18 mouse cellular contexts compared by ENCODE assay signal in genomic region chrX:7664791-7665190, GRCm38 (mm10). TPM values are rescaled to one million over a fixed set of nuclear protein-coding genes. Genes with fewer than 3 reads are reported as not detected.
DNase-seq lines count a peak whose midpoint lies in the region; ATAC-seq lines count a peak whose summit lies in the region.
"Had no signal": no experiment of that assay in that cellular context is flagged by ENCODE, and none has a peak within 500 bp of the region (broad histone marks: within the 10 kb centered on the region; RNA-seq: fewer than 3 reads in every experiment).

No protein-coding gene starts in this region.

- no peak for DNase-seq in forebrain, embryonic 10.5 days (ENCODE audit: extremely low spot score, low spot score)
- DNase-seq in cerebellum, adult 11-12 months: peak; percentile 90
- peak; percentile 48 to 66 for DNase-seq in heart, postnatal 10 days
- DNase-seq in T-cell, adult 2 months (ENCODE audit: low spot score): no peak
- DNase-seq in thymus, postnatal 10 days (ENCODE audit: low spot score in 2 of 2): no peak
- DNase-seq: embryo, embryonic 11 days; kidney, adult 2 months; retina, postnatal 1 day; thymus, postnatal 36 days had no signal

- no peaks in the 10 kb centered on the region for H3K4me1 ChIP-seq in forebrain, embryonic 16.5 days (replicated peaks; ENCODE audit: control insufficient read depth, insufficient read depth, low read length)
- no peaks in the 10 kb centered on the region for H3K4me1 ChIP-seq in forebrain, embryonic 10.5 days
- H3K4me1 ChIP-seq in hindbrain, embryonic 16.5 days (ENCODE audit: control insufficient read depth, insufficient read depth, low read depth, low read length): no peaks in the 10 kb centered on the region
- no peaks in the 10 kb centered on the region for H3K4me1 ChIP-seq in hindbrain, embryonic 12.5 days
- H3K4me1 ChIP-seq: neural tube, embryonic 15.5 days; stomach, embryonic 15.5 days had no signal

- no peak overlapping the region for H3K27ac ChIP-seq in forebrain, embryonic 16.5 days (ENCODE audit: low read length)
- no peak overlapping the region for H3K27ac ChIP-seq in forebrain, embryonic 10.5 days
- no peak overlapping the region for H3K27ac ChIP-seq in hindbrain, embryonic 16.5 days (ENCODE audit: low read depth, low read length)
- H3K27ac ChIP-seq in hindbrain, embryonic 12.5 days: no peak overlapping the region
- H3K27ac ChIP-seq: hindbrain, embryonic 14.5 days; layer of hippocampus, adult 2 months; liver, embryonic 12.5 days; neural tube, embryonic 15.5 days; stomach, embryonic 15.5 days had no signal

- H3K9me3 ChIP-seq in forebrain, embryonic 16.5 days (ENCODE audit: control insufficient read depth, low read length): no peaks in the 10 kb centered on the region
- 0 out of 2 replicates have a peak, but pooled peaks cover 6% of the 10 kb centered on the region for H3K9me3 ChIP-seq in forebrain, embryonic 10.5 days
- H3K9me3 ChIP-seq in hindbrain, embryonic 16.5 days (ENCODE audit: control insufficient read depth, low read length): no peaks in the 10 kb centered on the region
- no peaks in the 10 kb centered on the region for H3K9me3 ChIP-seq in hindbrain, embryonic 12.5 days (replicated peaks)
- H3K9me3 ChIP-seq: liver, embryonic 12.5 days; neural tube, embryonic 15.5 days; stomach, embryonic 15.5 days had no signal

- H3K4me2 ChIP-seq in forebrain, embryonic 16.5 days (ENCODE audit: low read length): no peak overlapping the region
- H3K4me2 ChIP-seq in hindbrain, embryonic 16.5 days (ENCODE audit: low read length): no peak overlapping the region
- H3K4me2 ChIP-seq in hindbrain, embryonic 12.5 days (replicated peaks): no peak overlapping the region
- H3K4me2 ChIP-seq: hindbrain, embryonic 14.5 days; liver, embryonic 12.5 days; neural tube, embryonic 15.5 days; stomach, embryonic 15.5 days had no signal

- ATAC-seq in forebrain, embryonic 16.5 days: 0 out of 2 replicates have a peak, but pooled peaks have one; percentile 31
- ATAC-seq in hindbrain, embryonic 16.5 days: peak; percentile 77
- ATAC-seq in hindbrain, embryonic 12.5 days (ENCODE audit: low FRiP score): no peak
- ATAC-seq: liver, embryonic 12.5 days; lung, postnatal 0 days had no signal

- no peak overlapping the region for H3K4me3 ChIP-seq in forebrain, embryonic 16.5 days (replicated peaks; ENCODE audit: low read length)
- H3K4me3 ChIP-seq in forebrain, embryonic 10.5 days: no peak overlapping the region
- no peak overlapping the region for H3K4me3 ChIP-seq in hindbrain, embryonic 16.5 days (ENCODE audit: low read length)
- no peak overlapping the region for H3K4me3 ChIP-seq in hindbrain, embryonic 12.5 days
- H3K4me3 ChIP-seq: layer of hippocampus, adult 2 months; liver, embryonic 12.5 days; neural tube, embryonic 15.5 days; stomach, embryonic 15.5 days had no signal

- intact Hi-C loops in heart, postnatal 10 days (cut with DNase I): no loop called here

- 85% methylated on average over 11 of the region's 11 CpGs for WGBS in forebrain, embryonic 16.5 days
- WGBS in forebrain, embryonic 10.5 days: 91% methylated on average over 11 of the region's 11 CpGs
- 76% methylated on average over 11 of the region's 11 CpGs for WGBS in hindbrain, embryonic 16.5 days
- WGBS in hindbrain, embryonic 12.5 days: 85% methylated on average over 11 of the region's 11 CpGs

- no peaks in the 10 kb centered on the region for H3K36me3 ChIP-seq in forebrain, embryonic 16.5 days (ENCODE audit: control insufficient read depth, insufficient read depth)
- peaks cover 18% of the 10 kb centered on the region for H3K36me3 ChIP-seq in forebrain, embryonic 10.5 days (replicated peaks)
- no peaks in the 10 kb centered on the region for H3K36me3 ChIP-seq in hindbrain, embryonic 16.5 days (ENCODE audit: control insufficient read depth, insufficient read depth, low read length)
- 0 out of 2 replicates have a peak, but pooled peaks cover 2% of the 10 kb centered on the region for H3K36me3 ChIP-seq in hindbrain, embryonic 12.5 days
- H3K36me3 ChIP-seq: neural tube, embryonic 15.5 days; stomach, embryonic 15.5 days had no signal

- H3K9ac ChIP-seq in forebrain, embryonic 16.5 days (replicated peaks; ENCODE audit: low read depth, low read length): no peak overlapping the region
- H3K9ac ChIP-seq in hindbrain, embryonic 16.5 days (ENCODE audit: low read depth, low read length): no peak overlapping the region
- no peak overlapping the region for H3K9ac ChIP-seq in hindbrain, embryonic 12.5 days
- H3K9ac ChIP-seq: hindbrain, embryonic 14.5 days; liver, embryonic 12.5 days; neural tube, embryonic 15.5 days; stomach, embryonic 15.5 days had no signal

- no peaks in the 10 kb centered on the region for H3K27me3 ChIP-seq in forebrain, embryonic 16.5 days (replicated peaks; ENCODE audit: control insufficient read depth, insufficient read depth, low read length)
- no peaks in the 10 kb centered on the region for H3K27me3 ChIP-seq in forebrain, embryonic 10.5 days (ENCODE audit: poor library complexity, severe bottlenecking)
- H3K27me3 ChIP-seq in hindbrain, embryonic 16.5 days (replicated peaks; ENCODE audit: control insufficient read depth, insufficient read depth, low read length): no peaks in the 10 kb centered on the region
- H3K27me3 ChIP-seq in hindbrain, embryonic 12.5 days: no peaks in the 10 kb centered on the region
- H3K27me3 ChIP-seq: liver, embryonic 12.5 days; neural tube, embryonic 15.5 days; stomach, embryonic 15.5 days had no signal

RNA-seq across cellular contexts. Expression of gene Plp2, which starts 6.4 kb away (rescaled TPM):
- polyA plus RNA-seq in forebrain, embryonic 16.5 days (2015; fragmentation: Nextera tagmentation; extraction: Ambion mirVana): 35.1 and 41.7 TPM in 2 replicates
- polyA plus RNA-seq in forebrain, embryonic 10.5 days (2016; fragmentation: Nextera tagmentation; extraction: Ambion mirVana): 49.7 and 50.4 TPM in 2 replicates
- 21.1 and 24.8 TPM in 2 replicates for polyA plus RNA-seq in hindbrain, embryonic 16.5 days (2015; fragmentation: Nextera tagmentation; extraction: Ambion mirVana)
- 39.3 and 44.7 TPM in 2 replicates for polyA plus RNA-seq in hindbrain, embryonic 12.5 days (2016; fragmentation: Nextera tagmentation; extraction: Ambion mirVana)
- 10 to 100 TPM; 84.8 to 88.4 TPM for total RNA-seq in heart, postnatal 10 days (2021)

RNA-seq across cellular contexts. Expression of gene Prickle3, which starts 7.7 kb away (rescaled TPM):
- 1.5 and 1.6 TPM in 2 replicates for polyA plus RNA-seq in forebrain, embryonic 16.5 days (2015; fragmentation: Nextera tagmentation; extraction: Ambion mirVana)
- polyA plus RNA-seq in forebrain, embryonic 10.5 days (2016; fragmentation: Nextera tagmentation; extraction: Ambion mirVana): 3.2 and 3.6 TPM in 2 replicates
- 1.7 and 2.2 TPM in 2 replicates for polyA plus RNA-seq in hindbrain, embryonic 16.5 days (2015; fragmentation: Nextera tagmentation; extraction: Ambion mirVana)
- 3.1 TPM in 2 replicates for polyA plus RNA-seq in hindbrain, embryonic 12.5 days (2016; fragmentation: Nextera tagmentation; extraction: Ambion mirVana)
- total RNA-seq in heart, postnatal 10 days (2021): 10 to 100 TPM; 19.4 to 21.7 TPM

RNA-seq across cellular contexts. Expression of gene Magix, which starts 16.3 kb away (rescaled TPM):
- polyA plus RNA-seq in forebrain, embryonic 16.5 days (2015; fragmentation: Nextera tagmentation; extraction: Ambion mirVana): 0.19 and 0.61 TPM in 2 replicates
- polyA plus RNA-seq in forebrain, embryonic 10.5 days (2016; fragmentation: Nextera tagmentation; extraction: Ambion mirVana): 0.10 TPM in 1 of 2 replicates, not detected in the other
- 0.25 and 0.45 TPM in 2 replicates for polyA plus RNA-seq in hindbrain, embryonic 16.5 days (2015; fragmentation: Nextera tagmentation; extraction: Ambion mirVana)
- 0.50 TPM in 1 of 2 replicates, not detected in the other for polyA plus RNA-seq in hindbrain, embryonic 12.5 days (2016; fragmentation: Nextera tagmentation; extraction: Ambion mirVana)
- 10 to 100 TPM; 10.8 to 13.9 TPM for total RNA-seq in heart, postnatal 10 days (2021)
- polyA plus RNA-seq: hindbrain, embryonic 14.5 days; neural tube, embryonic 15.5 days had no signal

RNA-seq across cellular contexts. Expression of gene Syp, which starts 26.5 kb away (rescaled TPM):
- 120 and 161 TPM in 2 replicates for polyA plus RNA-seq in forebrain, embryonic 16.5 days (2015; fragmentation: Nextera tagmentation; extraction: Ambion mirVana)
- 9.2 and 11.6 TPM in 2 replicates for polyA plus RNA-seq in forebrain, embryonic 10.5 days (2016; fragmentation: Nextera tagmentation; extraction: Ambion mirVana)
- polyA plus RNA-seq in hindbrain, embryonic 16.5 days (2015; fragmentation: Nextera tagmentation; extraction: Ambion mirVana): 249 and 292 TPM in 2 replicates
- 44.3 and 47.2 TPM in 2 replicates for polyA plus RNA-seq in hindbrain, embryonic 12.5 days (2016; fragmentation: Nextera tagmentation; extraction: Ambion mirVana)
- total RNA-seq in heart, postnatal 10 days (2021): 1 to 10 TPM in 1 of 2 experiments, under 1 TPM in 1; 0.57 to 1.9 TPM

RNA-seq across cellular contexts. Expression of gene Gpkow, which starts 32.1 kb away (rescaled TPM):
- polyA plus RNA-seq in forebrain, embryonic 16.5 days (2015; fragmentation: Nextera tagmentation; extraction: Ambion mirVana): 53.2 and 53.5 TPM in 2 replicates
- polyA plus RNA-seq in forebrain, embryonic 10.5 days (2016; fragmentation: Nextera tagmentation; extraction: Ambion mirVana): 44.4 and 46.1 TPM in 2 replicates
- 45.7 and 51.2 TPM in 2 replicates for polyA plus RNA-seq in hindbrain, embryonic 16.5 days (2015; fragmentation: Nextera tagmentation; extraction: Ambion mirVana)
- 45.5 and 46.4 TPM in 2 replicates for polyA plus RNA-seq in hindbrain, embryonic 12.5 days (2016; fragmentation: Nextera tagmentation; extraction: Ambion mirVana)
- total RNA-seq in heart, postnatal 10 days (2021): 10 to 100 TPM; 24.8 to 26.8 TPM

Comparison
In these comparisons a context has a peak if more than half of its experiments do, and no peak if none do; other contexts are left out.
1. DNase-seq: peak in cerebellum, adult 11-12 months (single experiment) and heart, postnatal 10 days (2 of 2); none in forebrain, embryonic 10.5 days (single experiment), T-cell, adult 2 months (single experiment) and thymus, postnatal 10 days (0 of 2).